Mouse (Mus musculus): ENCODE results near the gene Hoxb5.

The Hoxb5 gene

GRCm38 (mm10) chr11:96350791-96351190 is 47.7 kb downstream of the Hoxb5 start:
- no peak for TF ChIP-seq GATA4 (IDR thresholded peaks at IDR 0.05; ENCODE audit: insufficient replicate concordance, low read length)

GRCm38 (mm10) chr11:96351312-96351711 is 48.2 kb downstream of the Hoxb5 start:
- TF ChIP-seq GATA4 (IDR thresholded peaks at IDR 0.05; ENCODE audit: insufficient replicate concordance, low read length): no peak

- no peak for TF ChIP-seq GATA4 (IDR thresholded peaks at IDR 0.05; ENCODE audit: insufficient replicate concordance, low read length)
Observed at GRCm38 (mm10) chr11:96351831-96352230, 48.7 kb downstream of the Hoxb5 start.

GRCm38 (mm10) chr11:96352691-96353521 is 49.8 kb downstream of the Hoxb5 start:
- 0 out of 2 replicates have a peak, but pooled peaks have one; percentile 30 for TF ChIP-seq GATA4 (IDR thresholded peaks at IDR 0.05; ENCODE audit: insufficient replicate concordance, low read length)

- TF ChIP-seq GATA4 (IDR thresholded peaks at IDR 0.05; ENCODE audit: insufficient replicate concordance, low read length): 0 out of 2 replicates have a peak, but pooled peaks have one; percentile 14
Observed at GRCm38 (mm10) chr11:96353522-96353841, 50.3 kb downstream of the Hoxb5 start.

- TF ChIP-seq GATA4 (IDR thresholded peaks at IDR 0.05; ENCODE audit: insufficient replicate concordance, low read length): no peak
Observed at GRCm38 (mm10) chr11:96353939-96354338, 50.8 kb downstream of the Hoxb5 start.

- TF ChIP-seq GATA4 (IDR thresholded peaks at IDR 0.05; ENCODE audit: insufficient replicate concordance, low read length): no peak
Observed at GRCm38 (mm10) chr11:96354376-96354775, 51.2 kb downstream of the Hoxb5 start.

- no peak for TF ChIP-seq GATA4 (IDR thresholded peaks at IDR 0.05; ENCODE audit: insufficient replicate concordance, low read length)
Observed at GRCm38 (mm10) chr11:96354801-96355311, 51.7 kb downstream of the Hoxb5 start.

Data from liver, adult (tissue).